Mouse (Mus musculus) neural tube, embryonic 11.5 days (tissue): ENCODE data around the gene Cdr2l. TPM values are rescaled to one million over a fixed set of nuclear protein-coding genes. Genes with fewer than 3 reads are reported as not detected.

Source experiments
- ATAC-seq: fragments of 200-750 bp; cut with Nextera tagmentation; 2 replicates; pipeline ENCODE4 v1.8.0; 2017; ENCODE audit warnings: moderate number of reproducible peaks, mild to moderate bottlenecking, moderate TSS enrichment, moderate library complexity; ENCODE audit not compliant: insufficient read depth, low FRiP score, low TSS enrichment
- DNase-seq: peaks from one replicate; pipeline ENCODE4 v3.0.0-alpha.2; 2015; ENCODE audit warnings: low spot score
- H3K27ac ChIP-seq: fragments of 300-500 bp; sonication (generic); 2 replicates; pipeline ENCODE4 v1.5.1; 2014; ENCODE audit warnings: low read depth, mild to moderate bottlenecking, low read length
- H3K27me3 ChIP-seq: fragments of 300-500 bp; sonication (generic); 2 replicates; pipeline ENCODE4 v1.6.1; 2014; ENCODE audit warnings: mild to moderate bottlenecking, low read length, mixed read lengths; ENCODE audit not compliant: control insufficient read depth, insufficient read depth
- H3K36me3 ChIP-seq: fragments of 300-500 bp; sonication (generic); 2 replicates; pipeline ENCODE4 v1.6.1; 2014; ENCODE audit warnings: mild to moderate bottlenecking, low read length, moderate library complexity, mixed read lengths; ENCODE audit not compliant: control insufficient read depth, insufficient read depth
- H3K4me1 ChIP-seq: fragments of 300-500 bp; sonication (generic); 2 replicates; pipeline ENCODE4 v1.6.1; 2014; ENCODE audit warnings: low read length, mixed read lengths; ENCODE audit not compliant: control insufficient read depth, insufficient read depth
- H3K4me2 ChIP-seq: fragments of 300-500 bp; sonication (generic); 2 replicates; pipeline ENCODE4 v1.6.1; 2014; ENCODE audit warnings: low read depth, mild to moderate bottlenecking, moderate library complexity
- H3K4me3 ChIP-seq: fragments of 300-500 bp; sonication (generic); 2 replicates; pipeline ENCODE4 v1.5.1; 2014; ENCODE audit warnings: low read depth, low read length
- H3K9ac ChIP-seq: fragments of 300-500 bp; sonication (generic); 2 replicates; pipeline ENCODE4 v1.6.1; 2014; ENCODE audit warnings: mild to moderate bottlenecking, low read length
- H3K9me3 ChIP-seq: fragments of 300-500 bp; sonication (generic); 2 replicates; pipeline ENCODE4 v1.6.1; 2016; ENCODE audit warnings: low read length; ENCODE audit not compliant: control insufficient read depth
- whole genome bisulfite sequencing: fragments of 180-500 bp; shearing (Covaris S2); extraction: QIAGEN DNeasy Blood & Tissue Kit; methylation state at CpG from one replicate; pipeline ENCODE4 v1.1.7; 2014; 5-methylcytosine and 5-hydroxymethylcytosine counted together
- polyA plus RNA-seq: library from polyadenylated mRNA; unstranded; fragments of >200 nt; fragmentation: Nextera tagmentation; extraction: Ambion mirVana; gene quantifications from 2 replicates; pipeline ENCODE4 v1.2.1, GENCODE M21; 2014

The Cdr2l gene
- polyA plus RNA-seq, 1 experiment from 2014 or later: 18.1 TPM

GRCm38 (mm10) chr11:115366039-115366705 lies 15.5 kb upstream of the Cdr2l start:
- H3K27me3 ChIP-seq: peaks cover 19% of the 10 kb centered on the region
- H3K4me3 ChIP-seq: peak overlapping the region; percentile 55; the same call in 1 of the 2 replicates
- DNase-seq: no peak
- peak overlapping the region; percentile 88 for H3K4me2 ChIP-seq
- WGBS: 53% methylated on average over 7 of the region's 7 CpGs
- H3K27ac ChIP-seq: no peak overlapping the region
- H3K36me3 ChIP-seq: no peaks in the 10 kb centered on the region
- 0 out of 2 replicates have a peak, but pooled peaks have one; percentile 12 for ATAC-seq
- H3K9me3 ChIP-seq: no peaks in the 10 kb centered on the region
- H3K4me1 ChIP-seq: peaks cover 7% of the 10 kb centered on the region; the same call in 1 of the 2 replicates
- no peak overlapping the region; the same call in 1 of the 2 replicates for H3K9ac ChIP-seq

GRCm38 (mm10) chr11:115366706-115367394 lies 14.9 kb upstream of the Cdr2l start:
- DNase-seq (peak; percentile 35), ATAC-seq (peak; percentile 48)
- 1% methylated on average over 25 of the region's 28 CpGs for WGBS
- H3K27ac ChIP-seq: 0 out of 2 replicates have a peak overlapping the region, but pooled peaks have one; percentile 42
- no peaks in the 10 kb centered on the region for H3K9me3 ChIP-seq
- H3K4me3 ChIP-seq: peak overlapping the region; percentile 55
- peaks cover 7% of the 10 kb centered on the region; the same call in 1 of the 2 replicates for H3K4me1 ChIP-seq
- no peaks in the 10 kb centered on the region for H3K36me3 ChIP-seq
- H3K9ac ChIP-seq: peak overlapping the region; percentile 65
- H3K27me3 ChIP-seq: peaks cover 19% of the 10 kb centered on the region
- H3K4me2 ChIP-seq: peak overlapping the region; percentile 88

DNA sequence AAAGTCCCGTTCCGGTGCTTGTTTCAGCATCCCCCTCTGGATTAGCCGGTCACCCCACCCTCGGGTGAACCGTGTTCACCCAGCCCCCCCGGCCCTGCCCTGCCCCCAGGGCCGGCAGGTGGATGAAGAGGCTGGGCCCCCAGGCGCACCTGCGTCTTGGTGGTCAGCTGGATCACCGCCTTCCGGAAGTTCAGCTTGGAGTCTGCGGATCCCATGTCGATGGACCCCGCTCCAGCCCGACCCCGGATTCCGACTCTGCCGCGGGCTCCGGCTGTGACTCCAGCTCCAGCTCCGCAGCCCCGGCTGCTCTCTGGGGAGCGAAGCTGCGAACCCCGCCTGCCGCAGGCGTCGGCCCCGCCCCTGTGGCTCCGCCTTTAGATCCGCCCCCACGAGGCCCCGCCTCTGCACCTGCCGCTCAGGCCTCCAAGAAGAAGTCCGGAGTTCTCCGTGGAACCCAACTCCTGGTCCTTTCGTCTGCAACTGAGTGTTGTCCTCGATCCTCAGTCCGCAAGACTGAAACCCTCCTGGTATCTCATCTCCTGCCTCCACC lies 14.2 kb upstream of the Cdr2l start, which contains the start of gene Hid1:
Hid1 (minus strand) TSS at position 362 of the 550 bp plus-strand sequence.
- DNase-seq (peak; percentile 85), ATAC-seq (peak; percentile 87)
- Histone ChIP-seq H3K9ac (peak within 1 kb of the TSS; percentile 65), H3K4me2 (peak within 1 kb of the TSS; percentile 88), H3K36me3 (no peaks in the 10 kb centered on the region), H3K4me1 (peaks cover 7% of the 10 kb centered on the region; the same call in 1 of the 2 replicates), H3K27ac (0 out of 2 replicates have a peak within 1 kb of the TSS, but pooled peaks have one; percentile 42), H3K27me3 (peaks cover 19% of the 10 kb centered on the region), H3K4me3 (peak within 1 kb of the TSS; percentile 55), H3K9me3 (no peaks in the 10 kb centered on the region)
- under 1% methylated on average over 37 of the region's 39 CpGs for WGBS

- Histone ChIP-seq H3K4me3 (no peak overlapping the region), H3K4me2 (no peak overlapping the region), H3K4me1 (peaks cover 13% of the 10 kb centered on the region), H3K36me3 (no peaks in the 10 kb centered on the region), H3K9ac (no peak overlapping the region), H3K9me3 (no peaks in the 10 kb centered on the region), H3K27ac (no peak overlapping the region), H3K27me3 (peaks cover 30% of the 10 kb centered on the region)
- ATAC-seq: no peak
- 55% methylated on average over 7 of the region's 7 CpGs for WGBS
- no peak for DNase-seq
These were observed 11.3 kb upstream of the Cdr2l start for GRCm38 (mm10) chr11:115370368-115370767.

- ATAC-seq: no peak
- Histone ChIP-seq H3K27me3 (peaks cover 26% of the 10 kb centered on the region), H3K4me3 (no peak overlapping the region), H3K4me2 (no peak overlapping the region), H3K9ac (no peak overlapping the region), H3K27ac (no peak overlapping the region), H3K36me3 (no peaks in the 10 kb centered on the region), H3K4me1 (peaks cover 13% of the 10 kb centered on the region), H3K9me3 (no peaks in the 10 kb centered on the region)
- DNase-seq: no peak
- 65% methylated on average over 8 of the region's 8 CpGs for WGBS
These were observed 10.4 kb upstream of the Cdr2l start for GRCm38 (mm10) chr11:115371354-115371753.

DNA sequence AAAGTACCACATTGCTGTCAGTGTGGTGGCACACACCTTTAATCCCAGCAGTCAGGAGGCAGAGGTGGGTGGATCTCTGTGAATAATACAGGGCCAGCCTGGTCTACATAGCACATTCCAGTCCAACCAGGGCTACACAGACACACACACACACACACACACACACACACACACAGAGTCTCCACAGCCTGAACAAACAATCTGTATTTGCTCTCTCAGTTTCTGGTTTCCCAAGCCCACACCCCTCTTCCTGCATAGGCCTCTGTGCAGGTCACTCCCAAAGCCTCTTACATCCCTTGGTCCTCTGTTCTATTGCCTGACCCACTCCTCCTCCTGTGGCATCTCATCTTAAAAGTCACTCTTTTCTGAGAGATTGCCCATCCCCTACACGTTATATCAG lies 9.7 kb upstream of the Cdr2l start:
- H3K9ac ChIP-seq: no peak overlapping the region
- H3K36me3 ChIP-seq: no peaks in the 10 kb centered on the region
- no peak overlapping the region for H3K27ac ChIP-seq
- no peak overlapping the region for H3K4me3 ChIP-seq
- no peak overlapping the region for H3K4me2 ChIP-seq
- ATAC-seq: no peak
- no peaks in the 10 kb centered on the region for H3K9me3 ChIP-seq
- peaks cover 19% of the 10 kb centered on the region for H3K27me3 ChIP-seq
- 74% methylated on average over 1 of the region's 1 CpGs for WGBS
- H3K4me1 ChIP-seq: peaks cover 10% of the 10 kb centered on the region
- no peak for DNase-seq

GRCm38 (mm10) chr11:115372737-115373136 lies 9.0 kb upstream of the Cdr2l start:
- H3K4me3 ChIP-seq: no peak overlapping the region
- no peaks in the 10 kb centered on the region for H3K36me3 ChIP-seq
- no peak for ATAC-seq
- 53% methylated on average over 2 of the region's 2 CpGs for WGBS
- no peaks in the 10 kb centered on the region for H3K9me3 ChIP-seq
- H3K4me2 ChIP-seq: no peak overlapping the region
- no peak for DNase-seq
- H3K4me1 ChIP-seq: peaks cover 6% of the 10 kb centered on the region; the same call in 1 of the 2 replicates
- no peak overlapping the region for H3K27ac ChIP-seq
- no peak overlapping the region for H3K9ac ChIP-seq
- peaks cover 16% of the 10 kb centered on the region for H3K27me3 ChIP-seq

- Histone ChIP-seq H3K4me2 (peak overlapping the region; percentile 68), H3K36me3 (no peaks in the 10 kb centered on the region), H3K9me3 (no peaks in the 10 kb centered on the region), H3K4me3 (peak overlapping the region; percentile 40), H3K4me1 (peaks cover 6% of the 10 kb centered on the region; the same call in 1 of the 2 replicates), H3K27me3 (peaks cover 16% of the 10 kb centered on the region), H3K27ac (no peak overlapping the region), H3K9ac (peak overlapping the region; percentile 52)
- WGBS: 4% methylated on average over 30 of the region's 30 CpGs
- ATAC-seq (no peak), DNase-seq (peak; percentile 52)
These were observed 7.7 kb upstream of the Cdr2l start for GRCm38 (mm10) chr11:115373805-115374694.
